ENCODE assay signal across 8 mouse cellular contexts in the genomic region with DNA sequence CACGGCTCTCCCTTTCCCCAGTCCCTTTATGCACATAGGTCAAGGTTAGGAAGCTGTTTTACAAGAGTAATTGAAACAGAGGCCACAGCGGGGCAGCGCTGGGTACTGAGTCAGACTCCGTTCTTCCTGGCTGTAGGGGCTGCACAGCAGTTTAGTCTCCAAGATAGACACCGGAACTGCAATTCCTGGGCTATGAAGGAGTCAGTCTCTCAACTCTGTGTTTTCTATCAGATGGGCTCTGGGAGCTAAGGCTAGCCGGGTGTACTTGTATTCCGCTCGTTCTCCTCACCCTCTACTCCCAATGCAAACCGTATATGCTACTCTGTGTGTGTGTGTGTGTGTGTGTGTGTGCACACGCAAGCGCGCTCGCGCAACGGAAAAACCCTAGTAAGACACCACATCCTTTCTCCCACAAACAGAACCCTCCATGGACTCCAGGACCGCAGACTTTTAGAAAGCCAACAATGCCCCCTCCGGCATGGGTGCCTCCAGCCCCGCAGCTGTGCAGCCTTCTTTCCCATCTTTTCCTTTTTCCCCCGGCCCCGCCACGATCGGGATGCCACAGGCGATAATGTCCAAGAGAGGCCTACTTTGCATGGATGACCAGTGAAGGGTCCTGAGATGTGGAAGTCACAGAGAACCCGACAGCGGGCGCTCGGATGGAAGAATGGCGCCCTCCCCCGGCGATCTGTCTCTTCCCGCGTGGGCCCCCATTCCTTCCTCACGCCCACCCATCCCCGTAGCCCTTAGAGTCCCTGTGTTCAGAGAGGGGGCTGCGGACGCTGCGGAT. TPM values are rescaled to one million over a fixed set of nuclear protein-coding genes. Genes with fewer than 3 reads are reported as not detected.
A peak's percentile ranks its signal among the peaks of the same experiment; 100 is the strongest.
DNase-seq lines count a peak whose midpoint lies in the region; ATAC-seq lines count a peak whose summit lies in the region.

No protein-coding gene starts in this region.

- H3K36me3 ChIP-seq in embryonic facial prominence, embryonic 10.5 days (replicated peaks), result peaks cover 13% of the 10 kb centered on the region
- peaks cover 14% of the 10 kb centered on the region for H3K36me3 ChIP-seq in heart, embryonic 10.5 days
- peaks cover 13% of the 10 kb centered on the region for H3K36me3 ChIP-seq in kidney, embryonic 14.5 days (ENCODE audit: control insufficient read depth, insufficient read depth, low read length)
- H3K36me3 ChIP-seq in liver, embryonic 12.5 days, result no peaks in the 10 kb centered on the region; the same call in 1 of the 2 replicates
- no peaks in the 10 kb centered on the region for H3K36me3 ChIP-seq in stomach, embryonic 16.5 days (ENCODE audit: control insufficient read depth, insufficient read depth, low read length)

- peak; percentile 68 for ATAC-seq in kidney, embryonic 14.5 days (ENCODE audit: low FRiP score, low TSS enrichment)
- peak; percentile 40 for ATAC-seq in liver, embryonic 12.5 days
- peak; percentile 22 for ATAC-seq in monocyte, adult 5-6 weeks (replicated peaks; ENCODE audit: insufficient number of reproducible peaks, low FRiP score, low TSS enrichment, poor library complexity, severe bottlenecking)
- peak; percentile 32 for ATAC-seq in stomach, embryonic 16.5 days (ENCODE audit: insufficient read depth, low FRiP score)

- H3K4me3 ChIP-seq in embryonic facial prominence, embryonic 10.5 days, result peak overlapping the region; percentile 79
- H3K4me3 ChIP-seq in heart, embryonic 10.5 days, result peak overlapping the region; percentile 89
- peak overlapping the region; percentile 47 for H3K4me3 ChIP-seq in kidney, embryonic 14.5 days (ENCODE audit: low read length)
- H3K4me3 ChIP-seq in liver, embryonic 12.5 days, result peak overlapping the region; percentile 61
- peak overlapping the region; percentile 85 for H3K4me3 ChIP-seq in stomach, embryonic 16.5 days (replicated peaks; ENCODE audit: low read length)

- H3K27ac ChIP-seq in embryonic facial prominence, embryonic 10.5 days (replicated peaks), result peak overlapping the region; percentile 92
- H3K27ac ChIP-seq in heart, embryonic 10.5 days, result peak overlapping the region; percentile 97
- H3K27ac ChIP-seq in kidney, embryonic 14.5 days (ENCODE audit: low read depth, low read length), result peak overlapping the region; percentile 91
- H3K27ac ChIP-seq in liver, embryonic 12.5 days, result peak overlapping the region; percentile 54; the same call in 1 of the 2 replicates
- peak overlapping the region; percentile 90 for H3K27ac ChIP-seq in stomach, embryonic 16.5 days (ENCODE audit: low read length)

- H3K4me2 ChIP-seq in kidney, embryonic 14.5 days (replicated peaks; ENCODE audit: low read depth, low read length), result peak overlapping the region; percentile 76
- peak overlapping the region; percentile 86 for H3K4me2 ChIP-seq in liver, embryonic 12.5 days
- peak overlapping the region; percentile 98 for H3K4me2 ChIP-seq in stomach, embryonic 16.5 days (ENCODE audit: low read depth, low read length)

- peaks cover 45% of the 10 kb centered on the region for H3K4me1 ChIP-seq in embryonic facial prominence, embryonic 10.5 days
- H3K4me1 ChIP-seq in heart, embryonic 10.5 days, result peaks cover 52% of the 10 kb centered on the region
- peaks cover 12% of the 10 kb centered on the region; the same call in 1 of the 2 replicates for H3K4me1 ChIP-seq in kidney, embryonic 14.5 days (ENCODE audit: control insufficient read depth, insufficient read depth, low read length)
- H3K4me1 ChIP-seq in liver, embryonic 12.5 days, result peaks cover 21% of the 10 kb centered on the region
- peaks cover 21% of the 10 kb centered on the region for H3K4me1 ChIP-seq in stomach, embryonic 16.5 days (ENCODE audit: control insufficient read depth, insufficient read depth, low read length)

- DNase-seq in A20 (ENCODE audit: low read depth, low spot score), result peak; percentile 80
- peak; percentile 83 for DNase-seq in adrenal gland, adult 2 months
- DNase-seq in embryonic facial prominence, embryonic 10.5 days (ENCODE audit: low spot score), result peak; percentile 72
- DNase-seq in heart, embryonic 10.5 days (ENCODE audit: low spot score), result peak; percentile 84

- peaks cover 21% of the 10 kb centered on the region for H3K27me3 ChIP-seq in embryonic facial prominence, embryonic 10.5 days (replicated peaks; ENCODE audit: low read depth, poor library complexity, severe bottlenecking)
- H3K27me3 ChIP-seq in heart, embryonic 10.5 days (ENCODE audit: insufficient read depth, poor library complexity, severe bottlenecking), result no peaks in the 10 kb centered on the region
- no peaks in the 10 kb centered on the region for H3K27me3 ChIP-seq in kidney, embryonic 14.5 days (ENCODE audit: control insufficient read depth, insufficient read depth, low read length)
- H3K27me3 ChIP-seq in liver, embryonic 12.5 days (replicated peaks), result peaks cover 55% of the 10 kb centered on the region
- H3K27me3 ChIP-seq in stomach, embryonic 16.5 days (ENCODE audit: control insufficient read depth, insufficient read depth, low read length), result peaks cover 4% of the 10 kb centered on the region; the same call in 1 of the 2 replicates

- no peaks in the 10 kb centered on the region for H3K9me3 ChIP-seq in embryonic facial prominence, embryonic 10.5 days
- no peaks in the 10 kb centered on the region for H3K9me3 ChIP-seq in heart, embryonic 10.5 days
- no peaks in the 10 kb centered on the region for H3K9me3 ChIP-seq in kidney, embryonic 14.5 days (ENCODE audit: control insufficient read depth, low read length)
- no peaks in the 10 kb centered on the region for H3K9me3 ChIP-seq in liver, embryonic 12.5 days (replicated peaks)
- H3K9me3 ChIP-seq in stomach, embryonic 16.5 days (replicated peaks; ENCODE audit: control insufficient read depth, low read length), result no peaks in the 10 kb centered on the region

- WGBS in embryonic facial prominence, embryonic 10.5 days, result 3% methylated on average over 37 of the region's 37 CpGs
- WGBS in heart, embryonic 10.5 days, result 2% methylated on average over 37 of the region's 37 CpGs
- 1% methylated on average over 37 of the region's 37 CpGs for WGBS in kidney, embryonic 14.5 days
- WGBS in liver, embryonic 12.5 days (ENCODE audit: insufficient replicate concordance), result 3% methylated on average over 35 of the region's 37 CpGs
- WGBS in stomach, embryonic 16.5 days, result 1% methylated on average over 37 of the region's 37 CpGs

- H3K9ac ChIP-seq in kidney, embryonic 14.5 days (ENCODE audit: low read depth, low read length), result peak overlapping the region; percentile 75
- H3K9ac ChIP-seq in liver, embryonic 12.5 days, result peak overlapping the region; percentile 44
- H3K9ac ChIP-seq in stomach, embryonic 16.5 days (ENCODE audit: low read length), result peak overlapping the region; percentile 83

RNA-seq across cellular contexts. Expression of gene Lbh, which starts 0.7 kb away (rescaled TPM):
- 10 to 100 TPM; 22.0 to 53.6 TPM for total RNA-seq in adrenal gland, adult 2 months (2021)
- polyA plus RNA-seq in adrenal gland, adult 2 months (2012; rRNA removed), result 25.8 and 26.3 TPM in 2 replicates
- polyA plus RNA-seq in embryonic facial prominence, embryonic 10.5 days (2016; fragmentation: Nextera tagmentation; extraction: Ambion mirVana), result 2.1 and 2.2 TPM in 2 replicates
- 10.8 and 15.4 TPM in 2 replicates for polyA plus RNA-seq in heart, embryonic 10.5 days (2016; fragmentation: Nextera tagmentation; extraction: Ambion mirVana)
- polyA plus RNA-seq in kidney, embryonic 14.5 days (2014; fragmentation: Nextera tagmentation; extraction: Ambion mirVana), result 10.5 and 14.2 TPM in 2 replicates
- polyA plus RNA-seq in liver, embryonic 12.5 days (2016; fragmentation: Nextera tagmentation; extraction: Ambion mirVana), result 1.4 TPM in 2 replicates
- total RNA-seq in monocyte, adult 5-6 weeks (2017), result 71.9 to 97.1 TPM (median 79.5 TPM) in 3 replicates
- polyA plus RNA-seq in stomach, embryonic 16.5 days (2015; fragmentation: Nextera tagmentation; extraction: Ambion mirVana), result 3.9 and 4.2 TPM in 2 replicates

Comparison
In these comparisons a context has a peak if more than half of its experiments do, and no peak if none do; other contexts are left out.
1. Peak in every context shown above with its lines: DNase-seq, ATAC-seq, H3K4me3 ChIP-seq and H3K27ac ChIP-seq.